Mouse (Mus musculus) v-Abl transformed pro-B cells (cell line): ENCODE measurements around the gene Smad6.

Experiments used
- in situ Hi-C, 2 experiments: fragments of 400-800 bp; cut with MboI; formaldehyde crosslinking; loops; one replicate each; pipeline ENCODE4 v1.15.1; 2025; ENCODE audit not compliant: unreplicated experiment in 2 of 2

Smad6 gene

GRCm38 (mm10) chr9:63991193-63991592 lies 30.7 kb downstream of the Smad6 start:
- in situ Hi-C loops, result no loop called here

- in situ Hi-C loops, result no loop called here
Observed at GRCm38 (mm10) chr9:63989641-63990040, 32.2 kb downstream of the Smad6 start.

DNA sequence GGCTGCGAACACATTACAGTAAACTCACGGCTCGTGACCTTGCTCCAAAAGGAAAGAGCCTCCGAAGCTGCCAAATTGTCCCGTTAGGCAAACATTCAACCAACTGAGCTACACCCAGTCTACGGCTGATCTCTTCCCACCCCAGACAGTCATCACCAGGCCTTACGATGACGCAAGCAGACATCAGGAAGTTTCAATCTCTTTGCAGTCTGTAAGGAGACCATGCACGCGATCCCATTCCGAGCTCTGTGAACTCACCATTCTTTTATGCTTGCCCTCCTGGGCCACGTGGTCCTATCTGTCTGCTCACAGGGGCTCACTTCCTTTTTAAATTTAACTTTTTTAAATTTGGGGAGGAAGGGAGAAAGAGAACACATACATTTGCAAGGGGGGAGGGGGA lies 32.6 kb downstream of the Smad6 start:
- in situ Hi-C loops, result no loop called here

DNA sequence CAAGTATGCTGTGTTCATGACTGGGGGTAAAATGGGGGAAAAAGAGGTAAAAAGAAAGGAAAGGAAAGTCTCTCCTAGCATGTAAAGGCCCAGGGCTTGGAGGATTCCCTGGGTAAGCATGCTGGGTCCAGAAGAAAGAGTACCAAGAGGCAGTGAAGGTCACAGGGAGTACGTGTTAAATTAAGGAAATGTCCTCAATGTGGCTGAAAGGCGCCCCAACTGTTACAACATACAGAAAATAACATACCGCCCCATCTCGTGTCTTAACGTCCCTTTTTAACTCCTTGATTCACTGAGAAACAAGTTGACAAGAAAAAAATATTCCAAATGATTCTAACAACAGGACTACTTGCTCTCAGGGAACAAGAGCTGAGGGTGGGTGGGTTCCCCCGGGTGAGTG lies 36.7 kb downstream of the Smad6 start:
- in situ Hi-C loops, result no loop called here

- in situ Hi-C loops, result loop anchor here (5.0 kb wide), 1 partner anchor 104 kb away; no protein-coding TSS in a partner anchor
Observed at GRCm38 (mm10) chr9:63982937-63983632, 38.8 kb downstream of the Smad6 start.

DNA sequence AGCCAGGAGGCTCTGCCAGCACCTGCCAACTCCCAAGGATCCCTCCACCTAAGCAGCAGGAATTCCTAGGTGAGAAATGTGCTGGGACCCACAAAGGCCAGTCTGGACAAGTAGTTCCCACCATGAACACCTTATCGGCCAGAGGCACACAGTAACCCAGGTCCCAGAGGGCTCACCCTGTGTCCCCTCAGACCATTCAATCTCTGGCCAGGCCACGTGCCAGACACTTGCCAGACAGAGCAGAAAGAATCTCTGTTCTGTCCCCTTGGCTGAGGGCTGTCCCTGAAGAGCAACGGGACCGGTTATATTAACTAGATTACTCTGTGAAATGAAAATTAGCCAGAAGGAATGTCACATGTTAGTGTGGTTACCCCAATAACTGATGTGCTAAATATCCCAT lies 39.9 kb downstream of the Smad6 start:
- in situ Hi-C loops, result loop anchor here (5.0 kb wide), 1 partner anchor 105 kb away; no protein-coding TSS in a partner anchor

- in situ Hi-C loops, result loop anchor here (5.0 kb wide), 1 partner anchor 106 kb away; no protein-coding TSS in a partner anchor
Observed at GRCm38 (mm10) chr9:63981371-63981770, 40.5 kb downstream of the Smad6 start.

DNA sequence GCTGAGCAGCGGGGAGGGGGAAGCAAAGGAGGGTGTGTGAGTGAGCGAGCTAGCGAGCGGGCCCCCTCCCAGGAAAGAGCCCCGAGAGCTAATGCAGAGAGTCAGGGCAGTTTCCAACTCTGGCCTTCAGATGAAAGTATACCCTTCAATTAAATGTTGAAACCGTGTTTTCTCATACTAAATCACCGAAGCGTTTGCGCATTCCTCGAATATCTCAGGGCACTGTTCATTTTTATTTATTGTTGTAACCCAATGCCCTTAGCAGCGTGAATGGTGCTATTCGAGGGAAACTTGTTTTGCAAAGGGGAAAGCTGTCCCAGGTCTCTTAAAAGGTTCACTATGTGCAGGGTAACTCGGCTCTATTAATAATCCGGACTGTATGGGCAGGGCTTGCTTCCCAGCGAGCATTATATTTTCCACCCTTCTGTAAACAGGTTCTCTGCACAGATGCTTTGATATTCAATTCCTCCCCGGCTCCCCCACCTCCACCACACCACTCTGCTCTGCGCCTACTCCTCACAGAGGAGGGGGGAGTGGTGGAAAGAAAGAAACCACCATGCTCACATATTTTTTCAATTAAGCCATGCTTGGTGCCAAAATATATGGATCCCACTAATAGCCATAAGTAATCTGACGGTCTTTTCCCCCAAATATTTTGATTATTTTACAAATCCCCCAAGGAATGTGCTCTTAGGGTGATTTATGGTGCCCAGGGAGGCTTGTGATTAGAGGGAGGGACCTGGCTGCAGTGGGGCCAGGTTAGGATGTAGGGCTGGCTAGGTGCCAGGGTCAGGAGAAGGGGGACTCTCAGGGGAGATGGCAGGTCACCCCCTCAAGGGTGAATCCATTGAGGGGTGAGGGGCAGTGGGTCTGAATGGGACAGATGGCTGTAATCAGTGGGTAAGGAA lies 41.4 kb downstream of the Smad6 start:
- in situ Hi-C loops, result loop anchor here (5.0 kb wide), 1 partner anchor 107 kb away; no protein-coding TSS in a partner anchor

GRCm38 (mm10) chr9:63979275-63979674 lies 42.6 kb downstream of the Smad6 start:
- in situ Hi-C loops, result no loop called here

DNA sequence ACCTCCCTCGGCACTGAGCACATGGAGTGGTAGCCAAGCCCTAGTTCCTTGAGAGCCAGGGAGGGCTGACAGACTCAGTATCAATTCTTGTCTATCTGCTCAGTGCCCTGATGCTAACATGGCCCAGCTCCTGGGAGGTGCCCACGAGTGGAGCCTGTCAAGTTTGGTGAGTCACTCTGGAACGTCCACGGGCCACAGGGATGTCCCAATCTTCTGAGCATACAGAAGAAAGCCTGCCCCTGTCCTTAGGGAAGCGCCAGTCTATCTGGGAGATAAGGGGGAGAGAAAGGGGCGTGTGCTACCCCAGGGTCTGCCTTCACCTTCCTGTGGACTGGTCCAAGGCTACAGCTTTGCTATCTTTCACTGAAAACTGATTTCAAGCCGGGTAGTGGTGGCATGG lies 43.2 kb downstream of the Smad6 start:
- in situ Hi-C loops, result no loop called here

DNA sequence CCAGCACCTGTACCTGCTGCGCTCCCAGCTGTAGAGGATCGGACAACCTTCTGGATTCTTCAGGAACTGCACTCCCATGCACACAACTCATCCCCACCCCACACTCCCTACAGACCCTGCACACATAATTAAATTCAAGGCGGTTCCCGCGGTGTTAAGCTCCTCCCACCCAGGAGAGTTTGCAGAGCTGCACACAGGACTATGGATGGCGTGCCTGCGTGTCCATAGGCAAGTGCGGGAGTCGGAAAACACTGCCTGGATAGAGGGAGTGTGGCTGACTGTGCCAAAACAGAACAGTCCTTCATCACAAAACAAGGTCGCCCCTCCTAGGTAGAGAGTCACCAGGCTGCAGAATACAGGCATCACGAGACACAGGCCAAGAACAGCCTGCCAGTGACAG lies 45.9 kb downstream of the Smad6 start:
- in situ Hi-C loops, result no loop called here

GRCm38 (mm10) chr9:63974258-63975023 lies 47.4 kb downstream of the Smad6 start:
- in situ Hi-C loops, result no loop called here

GRCm38 (mm10) chr9:63973662-63974190 lies 48.1 kb downstream of the Smad6 start:
- in situ Hi-C loops, result no loop called here

GRCm38 (mm10) chr9:63972576-63973290 lies 49.1 kb downstream of the Smad6 start:
- in situ Hi-C loops, result no loop called here

DNA sequence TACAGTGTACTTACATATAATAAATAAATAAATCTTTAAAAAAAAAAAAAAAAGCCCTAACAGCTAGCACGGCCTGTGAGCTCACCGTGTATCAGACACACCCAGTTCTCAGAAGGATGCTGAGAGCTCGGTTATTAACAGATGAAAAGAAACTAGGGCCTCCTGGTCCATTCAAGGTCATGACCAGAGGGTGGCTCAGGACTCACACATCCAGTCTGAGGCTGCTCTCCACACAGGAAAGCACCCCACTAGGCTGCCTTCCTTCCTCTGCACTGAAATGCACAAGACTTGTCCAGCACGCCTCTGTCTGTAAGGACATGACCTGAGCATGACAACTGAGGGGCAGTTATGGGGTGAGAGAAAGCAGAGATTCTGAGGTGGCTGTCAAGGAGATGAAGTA lies 50.3 kb downstream of the Smad6 start:
- in situ Hi-C loops, result no loop called here

- in situ Hi-C loops, result no loop called here
Observed at GRCm38 (mm10) chr9:63970836-63971235, 51.0 kb downstream of the Smad6 start.

GRCm38 (mm10) chr9:63970388-63970787 lies 51.5 kb downstream of the Smad6 start:
- in situ Hi-C loops, result no loop called here

- in situ Hi-C loops, result no loop called here
Observed at GRCm38 (mm10) chr9:63969467-63969866, 52.4 kb downstream of the Smad6 start.

- in situ Hi-C loops, result no loop called here
Observed at GRCm38 (mm10) chr9:63968592-63968991, 53.3 kb downstream of the Smad6 start.
